Mouse (Mus musculus): ENCODE data around the gene Rpl27. TPM values are rescaled to one million over a fixed set of nuclear protein-coding genes. Genes with fewer than 3 reads are reported as not detected.

Rpl27 gene
- polyA plus RNA-seq (2015; fragmentation: Nextera tagmentation; extraction: Ambion mirVana), result 303 and 310 TPM in 2 replicates

- no peaks in the 10 kb centered on the region for H3K27me3 ChIP-seq
- H3K4me1 ChIP-seq (replicated peaks), result peaks cover 23% of the 10 kb centered on the region
- no peaks in the 10 kb centered on the region for H3K9me3 ChIP-seq
- H3K4me2 ChIP-seq (replicated peaks), result peak within 1 kb of the TSS; percentile 92
- under 1% methylated on average over 42 of the region's 42 CpGs for WGBS
- H3K27ac ChIP-seq, result peak within 1 kb of the TSS; percentile 94
- H3K36me3 ChIP-seq, result peaks cover 30% of the 10 kb centered on the region
- peak within 1 kb of the TSS; percentile 85 for H3K4me3 ChIP-seq (replicated peaks)
- peak; percentile 99 for ATAC-seq
- H3K9ac ChIP-seq (replicated peaks), result peak within 1 kb of the TSS; percentile 96
These were observed at the start of gene Rpl27 for GRCm38 (mm10) chr11:101442127-101442693. Rpl27 (plus strand) TSS chr11:101442298.

GRCm38 (mm10) chr11:101395110-101395509, 47.0 kb upstream of the Rpl27 start:
- no peak overlapping the region for H3K4me2 ChIP-seq (replicated peaks)
- H3K27me3 ChIP-seq, result peaks cover 3% of the 10 kb centered on the region; the same call in 1 of the 2 replicates
- no peaks in the 10 kb centered on the region for H3K4me1 ChIP-seq (replicated peaks)
- no peak overlapping the region for H3K9ac ChIP-seq (replicated peaks)
- WGBS, result 9% methylated on average over 8 of the region's 8 CpGs
- no peaks in the 10 kb centered on the region for H3K9me3 ChIP-seq
- H3K4me3 ChIP-seq (replicated peaks), result no peak overlapping the region
- H3K36me3 ChIP-seq, result no peaks in the 10 kb centered on the region
- no peak for ATAC-seq
- H3K27ac ChIP-seq, result no peak overlapping the region

GRCm38 (mm10) chr11:101415306-101415705, 26.8 kb upstream of the Rpl27 start:
- Histone ChIP-seq H3K9ac (replicated peaks) (no peak overlapping the region), H3K36me3 (peaks cover 36% of the 10 kb centered on the region), H3K4me3 (replicated peaks) (no peak overlapping the region), H3K4me1 (replicated peaks) (peaks cover 15% of the 10 kb centered on the region), H3K27ac (no peak overlapping the region), H3K9me3 (no peaks in the 10 kb centered on the region), H3K4me2 (replicated peaks) (no peak overlapping the region), H3K27me3 (no peaks in the 10 kb centered on the region)
- no peak for ATAC-seq
- 91% methylated on average over 2 of the region's 2 CpGs for WGBS

- Histone ChIP-seq H3K9ac (replicated peaks) (peak overlapping the region; percentile 90), H3K9me3 (no peaks in the 10 kb centered on the region), H3K27ac (peak overlapping the region; percentile 86), H3K4me2 (replicated peaks) (peak overlapping the region; percentile 69), H3K36me3 (peaks cover 23% of the 10 kb centered on the region), H3K27me3 (no peaks in the 10 kb centered on the region), H3K4me1 (replicated peaks) (peaks cover 15% of the 10 kb centered on the region), H3K4me3 (replicated peaks) (peak overlapping the region; percentile 81)
- ATAC-seq, result peak; percentile 69
- 2% methylated on average over 11 of the region's 11 CpGs for WGBS
These were observed 25.5 kb upstream of the Rpl27 start for GRCm38 (mm10) chr11:101416433-101417100.

DNA sequence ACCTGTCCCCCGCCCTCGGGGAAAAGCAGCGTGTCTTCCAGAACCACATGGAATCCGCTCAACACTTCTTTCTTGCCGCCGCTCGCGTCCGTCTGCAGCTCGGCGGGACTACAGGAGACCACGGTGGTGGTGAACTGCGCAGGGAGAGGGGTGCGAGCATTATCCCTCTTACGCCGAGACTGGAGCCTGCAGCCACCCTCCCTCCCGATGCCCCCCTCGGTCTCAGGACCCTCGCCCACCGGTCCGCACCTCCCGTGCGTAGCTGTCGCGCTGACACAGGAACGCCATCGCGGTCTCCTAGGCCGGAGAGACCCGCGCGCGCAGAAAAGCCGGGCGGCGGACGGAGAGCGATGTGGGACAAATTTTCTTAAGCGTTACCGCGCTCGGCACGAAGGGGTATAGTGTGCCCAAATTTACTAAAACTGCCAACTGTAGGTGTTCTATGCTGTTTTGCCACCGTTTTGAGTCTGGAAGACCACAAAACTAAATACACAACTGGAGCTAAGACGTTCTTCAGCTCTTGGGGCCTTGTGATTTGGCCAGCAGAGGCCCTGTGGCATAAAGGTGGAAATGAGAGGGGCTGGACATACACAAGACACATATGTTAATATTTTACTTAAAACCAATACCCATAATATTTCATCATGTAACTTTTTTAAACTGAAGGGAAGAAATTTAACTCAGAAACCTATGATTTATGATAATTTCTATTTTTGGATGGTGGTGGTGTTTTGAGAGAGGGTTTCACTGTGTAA, 24.8 kb upstream of the Rpl27 start, which contains the start of gene Aarsd1:
Gene Aarsd1 (minus strand): TSS at position 515 of the 755 bp plus-strand sequence.
- under 1% methylated on average over 45 of the region's 45 CpGs for WGBS
- peak within 1 kb of the TSS; percentile 86 for H3K27ac ChIP-seq
- H3K4me1 ChIP-seq (replicated peaks), result peaks cover 15% of the 10 kb centered on the region
- peak within 1 kb of the TSS; percentile 69 for H3K4me2 ChIP-seq (replicated peaks)
- H3K36me3 ChIP-seq, result peaks cover 16% of the 10 kb centered on the region
- H3K4me3 ChIP-seq (replicated peaks), result peak within 1 kb of the TSS; percentile 81
- ATAC-seq, result peak; percentile 87
- no peaks in the 10 kb centered on the region for H3K9me3 ChIP-seq
- no peaks in the 10 kb centered on the region for H3K27me3 ChIP-seq
- H3K9ac ChIP-seq (replicated peaks), result peak within 1 kb of the TSS; percentile 90

DNA sequence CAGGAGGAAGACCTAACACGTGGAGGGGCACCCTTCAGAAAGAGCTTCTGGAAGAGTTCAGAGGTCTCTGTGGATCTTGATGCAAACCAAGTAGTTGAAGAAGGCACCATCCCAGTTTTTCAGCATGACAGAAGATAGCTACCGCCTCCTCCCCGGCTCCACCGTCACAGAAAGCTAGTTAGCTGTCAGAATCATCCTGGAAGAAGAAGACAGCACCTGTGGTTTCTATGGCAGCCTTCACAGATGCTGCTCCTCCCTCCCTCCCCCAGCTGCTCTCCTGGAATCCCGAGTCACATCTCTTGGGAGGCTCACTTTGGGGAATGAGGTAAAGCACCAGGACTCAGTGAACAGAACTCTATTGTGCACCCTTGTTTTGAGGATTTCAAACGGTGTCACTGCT, 23.1 kb upstream of the Rpl27 start:
- Histone ChIP-seq H3K27ac (no peak overlapping the region), H3K4me2 (replicated peaks) (no peak overlapping the region), H3K36me3 (no peaks in the 10 kb centered on the region), H3K9ac (replicated peaks) (no peak overlapping the region), H3K4me1 (replicated peaks) (peaks cover 18% of the 10 kb centered on the region), H3K27me3 (peaks cover 5% of the 10 kb centered on the region; the same call in 1 of the 2 replicates), H3K4me3 (replicated peaks) (no peak overlapping the region), H3K9me3 (no peaks in the 10 kb centered on the region)
- no peak for ATAC-seq
- WGBS, result 60% methylated on average over 6 of the region's 6 CpGs

GRCm38 (mm10) chr11:101419610-101420009, 22.5 kb upstream of the Rpl27 start:
- Histone ChIP-seq H3K36me3 (no peaks in the 10 kb centered on the region), H3K27me3 (peaks cover 5% of the 10 kb centered on the region; the same call in 1 of the 2 replicates), H3K27ac (no peak overlapping the region), H3K4me2 (replicated peaks) (no peak overlapping the region), H3K9ac (replicated peaks) (no peak overlapping the region), H3K9me3 (no peaks in the 10 kb centered on the region), H3K4me3 (replicated peaks) (no peak overlapping the region), H3K4me1 (replicated peaks) (peaks cover 24% of the 10 kb centered on the region)
- 26% methylated on average over 3 of the region's 3 CpGs for WGBS
- no peak for ATAC-seq

DNA sequence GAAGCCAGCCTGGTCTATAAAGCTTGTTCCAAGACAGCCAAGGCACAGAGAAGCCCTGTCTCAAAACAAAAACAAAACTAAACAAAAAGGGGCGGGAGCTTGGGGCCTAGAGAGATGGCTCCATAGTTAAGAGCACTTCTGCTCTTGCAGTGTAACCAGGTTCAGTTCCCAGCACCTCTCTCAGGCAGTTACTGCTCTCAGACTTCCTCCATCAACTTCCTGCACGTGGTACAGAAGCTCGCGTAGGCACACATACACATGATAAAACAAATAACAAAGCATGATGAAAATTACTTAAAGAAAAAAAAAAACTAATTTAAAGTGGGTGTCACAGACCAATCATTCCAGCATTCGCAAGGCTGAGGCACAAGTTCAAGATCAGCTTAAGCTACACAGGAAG, 21.9 kb upstream of the Rpl27 start:
- Histone ChIP-seq H3K27me3 (peaks cover 5% of the 10 kb centered on the region; the same call in 1 of the 2 replicates), H3K9ac (replicated peaks) (no peak overlapping the region), H3K4me1 (replicated peaks) (peaks cover 22% of the 10 kb centered on the region), H3K4me2 (replicated peaks) (no peak overlapping the region), H3K27ac (no peak overlapping the region), H3K36me3 (no peaks in the 10 kb centered on the region), H3K4me3 (replicated peaks) (no peak overlapping the region), H3K9me3 (no peaks in the 10 kb centered on the region)
- no peak for ATAC-seq
- 93% methylated on average over 5 of the region's 5 CpGs for WGBS

DNA sequence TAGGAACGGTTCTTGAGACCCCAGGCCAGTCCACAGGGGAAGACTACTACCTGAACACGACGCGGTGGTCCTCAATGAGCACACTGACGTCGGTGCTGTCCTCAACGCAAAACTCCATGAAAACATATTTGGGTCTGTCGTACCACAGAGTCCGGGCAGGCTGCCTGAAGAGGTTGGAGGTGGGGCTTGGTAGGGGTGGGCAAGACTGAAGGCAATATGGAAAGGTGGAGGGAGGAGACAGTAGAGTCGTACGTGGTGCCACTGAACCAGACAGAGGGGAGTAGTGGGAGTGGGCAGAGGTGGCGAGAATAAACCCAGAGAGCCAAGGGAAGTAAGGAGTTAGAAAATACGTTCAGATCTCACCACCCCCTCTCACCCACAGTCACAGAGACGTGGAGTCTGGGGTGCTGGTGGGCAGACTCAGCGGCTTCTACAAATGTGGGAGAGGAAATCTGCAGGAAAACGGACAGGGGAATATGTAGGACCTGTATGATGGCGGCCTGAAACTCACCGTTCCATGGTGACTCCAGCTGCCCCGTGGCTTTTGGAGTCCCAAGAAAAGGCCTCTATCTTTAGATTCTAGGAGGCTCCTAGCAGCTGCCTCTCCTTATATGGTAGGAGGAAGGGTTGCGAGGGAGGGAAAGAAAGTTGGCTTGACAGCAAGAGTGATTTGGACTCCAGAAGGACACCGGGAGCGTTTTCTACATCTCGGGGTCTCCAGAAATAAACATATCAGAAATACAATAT, 17.8 kb upstream of the Rpl27 start, which contains the start of gene Gm27029:
Gene Gm27029 (minus strand): TSS at position 692 of the 747 bp plus-strand sequence.
- 6% methylated on average over 23 of the region's 23 CpGs for WGBS
- peaks cover under 1% of the 10 kb centered on the region; the same call in 1 of the 2 replicates for H3K36me3 ChIP-seq
- peaks cover 32% of the 10 kb centered on the region for H3K4me1 ChIP-seq (replicated peaks)
- H3K9ac ChIP-seq (replicated peaks), result peak within 1 kb of the TSS; percentile 77
- no peaks in the 10 kb centered on the region for H3K9me3 ChIP-seq
- peak within 1 kb of the TSS; percentile 84 for H3K27ac ChIP-seq
- H3K27me3 ChIP-seq, result peaks cover 5% of the 10 kb centered on the region; the same call in 1 of the 2 replicates
- ATAC-seq, result peak; percentile 58
- peak within 1 kb of the TSS; percentile 94 for H3K4me2 ChIP-seq (replicated peaks)
- peak within 1 kb of the TSS; percentile 72 for H3K4me3 ChIP-seq (replicated peaks)

GRCm38 (mm10) chr11:101424925-101425813, 16.9 kb upstream of the Rpl27 start, which contains the start of the genes Rundc1 and Ptges3l:
Rundc1 (plus strand) TSS chr11:101425085.
Ptges3l (minus strand) TSS chr11:101425333.
- Histone ChIP-seq H3K4me1 (replicated peaks) (peaks cover 32% of the 10 kb centered on the region), H3K27me3 (peaks cover 5% of the 10 kb centered on the region; the same call in 1 of the 2 replicates), H3K36me3 (peaks cover 9% of the 10 kb centered on the region), H3K9ac (replicated peaks) (peak within 1 kb of the TSS; percentile 77), H3K9me3 (no peaks in the 10 kb centered on the region), H3K4me3 (replicated peaks) (peak within 1 kb of the TSS; percentile 72), H3K27ac (peak within 1 kb of the TSS; percentile 84), H3K4me2 (replicated peaks) (peak within 1 kb of the TSS; percentile 94)
- under 1% methylated on average over 81 of the region's 81 CpGs for WGBS
- ATAC-seq, result peak; percentile 95
